Mouse (Mus musculus): Measurements from ENCODE around the gene Prr30. TPM values are rescaled to one million over a fixed set of nuclear protein-coding genes. Genes with fewer than 3 reads are reported as not detected.
"Not testable (repeated sequence)": the region's sequence is repeated elsewhere in the genome, so short reads cannot be mapped to it uniquely, and the experiment has no call there.

The Prr30 gene
- polyA plus RNA-seq (2016; fragmentation: Nextera tagmentation; extraction: Ambion mirVana) = not detected in 2 replicates

DNA sequence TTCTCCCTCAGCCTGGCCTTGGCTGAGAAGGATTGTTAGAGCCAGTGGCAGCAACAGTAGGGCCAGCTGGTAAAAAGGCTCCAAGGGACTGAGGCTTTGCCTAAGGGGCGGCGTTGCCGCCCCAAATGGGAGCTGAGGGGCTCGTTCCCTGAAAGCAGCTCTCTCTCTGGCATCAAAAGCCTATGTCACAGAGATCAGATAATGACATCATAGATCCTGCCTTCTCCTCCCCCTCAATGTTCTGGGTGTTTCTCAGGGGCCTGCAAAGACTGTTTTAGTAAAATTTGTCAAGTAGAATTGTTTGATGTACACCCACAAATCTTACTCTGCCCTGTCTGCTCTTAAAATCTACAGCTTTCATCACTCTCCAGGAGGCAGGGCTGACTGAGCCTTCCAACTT, at the start of gene Prr30:
Prr30 (minus strand) TSS at position 101 of the 400 bp plus-strand sequence.
- Histone ChIP-seq H3K27ac (no peak within 1 kb of the TSS), H3K36me3 (replicated peaks) (no peaks in the 10 kb centered on the region), H3K27me3 (ENCODE audit: poor library complexity, severe bottlenecking) (no peaks in the 10 kb centered on the region), H3K4me3 (no peak within 1 kb of the TSS), H3K9me3 (no peaks in the 10 kb centered on the region), H3K4me1 (no peaks in the 10 kb centered on the region)
- WGBS = 87% methylated on average over 4 of the region's 4 CpGs
- DNase-seq (ENCODE audit: extremely low spot score, low spot score) = no peak

DNA sequence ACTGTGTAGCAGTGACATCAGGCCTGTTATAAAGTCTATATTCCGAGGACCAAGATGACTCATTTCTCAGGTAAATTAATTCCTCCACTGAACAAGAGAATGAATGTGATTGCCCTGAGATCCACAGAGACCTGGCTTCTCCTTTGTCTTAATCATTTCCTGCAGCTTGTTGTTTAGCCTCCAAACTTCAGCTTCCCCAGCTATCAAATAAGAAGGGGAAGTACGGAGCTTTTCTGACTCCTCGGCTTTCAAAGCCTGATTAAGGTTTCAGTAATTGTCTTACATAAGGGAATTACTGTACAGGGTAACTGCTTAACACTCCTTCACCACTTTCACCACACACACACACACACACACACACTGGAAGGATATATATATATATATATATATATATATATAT, 46.7 kb upstream of the Prr30 start:
- Histone ChIP-seq H3K36me3 (replicated peaks) (no peaks in the 10 kb centered on the region), H3K4me1 (no peaks in the 10 kb centered on the region), H3K27ac (no peak overlapping the region), H3K4me3 (no peak overlapping the region), H3K9me3 (0 out of 2 replicates have a peak, but pooled peaks cover 8% of the 10 kb centered on the region), H3K27me3 (ENCODE audit: poor library complexity, severe bottlenecking) (no peaks in the 10 kb centered on the region)
- no peak for DNase-seq (ENCODE audit: extremely low spot score, low spot score)
- 93% methylated on average over 3 of the region's 3 CpGs for WGBS

DNA sequence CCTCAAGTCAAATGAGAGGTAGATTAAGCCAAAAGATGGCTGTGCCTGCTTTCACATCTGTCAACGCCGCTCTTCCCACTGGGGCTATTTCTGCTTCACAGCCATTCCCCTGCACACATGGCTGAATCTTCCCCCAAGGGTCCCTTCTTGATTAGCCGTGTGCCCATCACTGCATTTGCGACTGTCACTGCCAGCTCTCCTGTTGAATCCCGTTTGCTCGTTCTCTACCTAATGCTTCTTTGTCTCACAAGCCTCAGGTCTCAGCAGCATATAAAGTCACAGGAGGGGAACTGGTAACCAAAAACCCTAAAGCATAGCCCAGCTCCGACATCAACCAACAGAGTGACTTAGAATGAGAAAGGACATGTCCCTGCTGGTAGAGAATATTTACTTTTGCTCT, 45.6 kb upstream of the Prr30 start:
- H3K27me3 ChIP-seq (ENCODE audit: poor library complexity, severe bottlenecking) = no peaks in the 10 kb centered on the region
- H3K4me3 ChIP-seq = no peak overlapping the region
- no peak overlapping the region for H3K27ac ChIP-seq
- DNase-seq (ENCODE audit: extremely low spot score, low spot score) = no peak
- H3K4me1 ChIP-seq = no peaks in the 10 kb centered on the region
- 82% methylated on average over 7 of the region's 7 CpGs for WGBS
- H3K36me3 ChIP-seq (replicated peaks) = no peaks in the 10 kb centered on the region
- H3K9me3 ChIP-seq = 0 out of 2 replicates have a peak, but pooled peaks cover 4% of the 10 kb centered on the region

DNA sequence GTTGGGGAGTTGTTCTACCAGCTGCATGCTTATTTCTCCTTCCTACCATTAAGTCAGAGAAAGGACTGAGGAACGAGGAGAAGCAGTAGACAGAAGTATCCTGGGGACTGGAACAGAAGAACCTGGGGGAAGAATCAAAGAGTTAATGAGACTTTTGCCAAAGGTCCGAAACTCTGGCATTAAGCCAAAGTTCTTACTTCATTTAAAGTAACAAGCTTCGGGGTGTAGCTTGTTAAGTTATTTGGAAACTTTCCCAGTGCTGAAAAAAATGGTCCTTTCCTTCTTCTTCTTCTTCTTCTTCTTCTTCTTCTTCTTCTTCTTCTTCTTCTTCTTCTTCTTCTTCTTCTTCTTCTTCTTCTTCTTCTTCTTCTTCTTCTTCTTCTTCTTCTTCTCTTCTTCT, 44.3 kb upstream of the Prr30 start:
- not testable (repeated sequence) for H3K36me3 ChIP-seq (replicated peaks); H3K9me3 ChIP-seq; DNase-seq (ENCODE audit: extremely low spot score, low spot score); H3K27me3 ChIP-seq (ENCODE audit: poor library complexity, severe bottlenecking); H3K4me1 ChIP-seq; H3K27ac ChIP-seq; H3K4me3 ChIP-seq
- 84% methylated on average over 3 of the region's 3 CpGs for WGBS

DNA sequence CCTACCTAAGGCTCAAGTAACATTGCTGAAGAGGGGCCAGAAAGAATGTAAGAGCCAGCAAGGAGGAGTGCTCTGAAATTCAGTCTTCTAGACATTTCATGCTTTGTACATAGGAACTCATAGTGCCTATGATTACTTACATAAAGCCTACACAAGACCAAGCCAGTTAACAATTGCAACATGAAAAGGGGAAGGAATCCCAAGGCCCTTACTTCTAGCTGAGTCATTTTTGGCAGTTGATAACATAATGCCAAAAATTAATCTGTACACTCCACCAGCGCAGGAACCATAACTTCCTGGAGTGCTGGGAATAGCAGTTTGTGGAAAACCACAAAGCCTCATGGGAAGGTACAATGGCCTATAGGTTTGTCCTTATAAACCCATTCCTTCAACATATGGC, 37.8 kb upstream of the Prr30 start:
- H3K36me3 ChIP-seq (replicated peaks) = no peaks in the 10 kb centered on the region
- no peak overlapping the region for H3K27ac ChIP-seq
- no peaks in the 10 kb centered on the region for H3K27me3 ChIP-seq (ENCODE audit: poor library complexity, severe bottlenecking)
- WGBS = 95% methylated on average over 1 of the region's 1 CpGs
- no peaks in the 10 kb centered on the region for H3K4me1 ChIP-seq
- no peak for DNase-seq (ENCODE audit: extremely low spot score, low spot score)
- H3K4me3 ChIP-seq = no peak overlapping the region
- H3K9me3 ChIP-seq = no peaks in the 10 kb centered on the region

DNA sequence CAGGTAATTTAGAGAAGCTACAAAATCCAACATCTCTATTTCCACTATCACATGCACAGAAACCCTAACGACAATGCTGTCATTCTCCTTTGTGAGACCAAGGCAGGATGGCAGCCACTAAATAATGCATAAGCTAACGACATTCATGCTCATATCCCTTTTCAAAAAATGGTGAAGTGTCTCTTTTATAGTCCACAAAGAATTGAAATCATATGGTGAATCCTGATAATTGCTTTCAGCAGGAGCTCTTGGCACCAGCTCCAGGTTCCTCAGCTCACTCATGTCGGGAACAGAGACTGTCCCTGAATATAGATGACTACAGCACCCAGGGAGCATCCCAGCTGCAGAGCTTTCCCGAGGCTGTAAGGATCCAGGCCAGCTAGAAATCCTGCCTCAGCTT, 28.9 kb upstream of the Prr30 start:
- H3K27ac ChIP-seq = no peak overlapping the region
- H3K9me3 ChIP-seq = no peaks in the 10 kb centered on the region
- no peak overlapping the region for H3K4me3 ChIP-seq
- no peak for DNase-seq (ENCODE audit: extremely low spot score, low spot score)
- no peaks in the 10 kb centered on the region for H3K27me3 ChIP-seq (ENCODE audit: poor library complexity, severe bottlenecking)
- no peaks in the 10 kb centered on the region for H3K36me3 ChIP-seq (replicated peaks)
- whole genome bisulfite sequencing = 70% methylated on average over 4 of the region's 4 CpGs
- no peaks in the 10 kb centered on the region for H3K4me1 ChIP-seq

DNA sequence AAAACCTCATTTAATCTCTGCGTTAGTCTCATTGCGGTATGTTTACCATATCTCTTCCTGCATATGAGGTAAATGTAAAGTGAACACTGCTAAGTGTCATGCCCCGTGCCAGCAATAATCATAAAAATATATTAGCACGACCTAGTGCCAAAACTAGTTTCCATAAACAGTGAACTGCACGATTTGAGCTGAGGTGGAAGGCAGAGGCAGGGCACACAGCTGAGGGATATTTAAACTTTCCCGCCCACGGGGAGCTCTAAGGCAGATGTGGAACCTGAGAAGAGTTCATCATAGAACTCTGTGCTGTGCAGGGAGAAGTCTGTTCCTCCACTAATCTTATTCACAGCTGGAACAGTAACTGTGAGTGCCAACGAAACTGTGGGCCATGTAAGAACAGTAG, 22.2 kb upstream of the Prr30 start:
- Histone ChIP-seq H3K4me3 (no peak overlapping the region), H3K36me3 (replicated peaks) (no peaks in the 10 kb centered on the region), H3K4me1 (no peaks in the 10 kb centered on the region), H3K27me3 (ENCODE audit: poor library complexity, severe bottlenecking) (no peaks in the 10 kb centered on the region), H3K9me3 (no peaks in the 10 kb centered on the region), H3K27ac (no peak overlapping the region)
- WGBS = 87% methylated on average over 8 of the region's 8 CpGs
- no peak for DNase-seq (ENCODE audit: extremely low spot score, low spot score)

DNA sequence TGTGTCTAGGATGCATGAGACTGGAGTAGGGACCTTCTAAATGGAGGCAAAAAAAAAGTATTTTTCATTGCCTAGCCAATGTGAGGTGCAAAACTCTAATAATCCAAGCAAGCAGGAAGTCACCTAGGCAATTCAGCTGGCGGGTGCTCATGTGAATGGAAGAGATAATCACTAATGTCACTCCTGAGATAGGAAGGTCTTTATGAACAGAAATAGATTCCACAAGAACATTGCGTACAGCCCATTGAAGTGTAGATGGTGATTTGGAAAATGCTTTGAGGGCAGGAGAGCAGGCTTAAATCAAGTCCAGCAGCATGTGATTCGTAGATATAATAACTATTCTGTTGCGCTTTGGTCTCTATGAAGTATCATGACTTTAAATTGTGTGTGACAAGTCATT, 27.9 kb downstream of the Prr30 start:
- no peaks in the 10 kb centered on the region for H3K27me3 ChIP-seq (ENCODE audit: poor library complexity, severe bottlenecking)
- H3K4me3 ChIP-seq = no peak overlapping the region
- DNase-seq (ENCODE audit: extremely low spot score, low spot score) = no peak
- H3K9me3 ChIP-seq = no peaks in the 10 kb centered on the region
- 93% methylated on average over 4 of the region's 4 CpGs for WGBS
- no peaks in the 10 kb centered on the region for H3K36me3 ChIP-seq (replicated peaks)
- no peaks in the 10 kb centered on the region for H3K4me1 ChIP-seq
- H3K27ac ChIP-seq = no peak overlapping the region

Data from forebrain, embryonic 10.5 days (tissue).